Mouse (Mus musculus) bone marrow, adult 2 months (tissue): ENCODE results near the gene Rab3a.

Experiments used
- CTCF ChIP-seq: fragments of 200-500 bp; IDR thresholded peaks from 2 replicates; pipeline ENCODE4 v1.5.1; 2011; ENCODE audit warnings: low read length, control low read depth; ENCODE audit not compliant: control insufficient read depth, insufficient read depth
- POLR2A ChIP-seq: fragments of 200-500 bp; IDR thresholded peaks from 2 replicates; pipeline ENCODE4 v1.6.1; 2011; ENCODE audit warnings: low read depth, mild to moderate bottlenecking, control low read depth, low read length, borderline replicate concordance; ENCODE audit not compliant: control insufficient read depth

- no peak for TF ChIP-seq CTCF
- TF ChIP-seq POLR2A, result no peak
Measured at GRCm38 (mm10) chr8:70772890-70773289, 18.4 kb downstream of the Rab3a start.
